Mouse (Mus musculus) midbrain, embryonic 12.5 days (tissue): ENCODE measurements at regions not wholly inside any gene's neighbourhood (a gene's known extent, or its start where the extent isn't known, plus 50 kb on each side); places are given as distances from the start of the nearest gene placed in this dataset.
A peak's percentile ranks its signal among the peaks of the same experiment; 100 is the strongest.
"Not testable (repeated sequence)": the region's sequence is repeated elsewhere in the genome, so short reads cannot be mapped to it uniquely, and the experiment has no call there.

ENCODE experiments used
- ATAC-seq: fragments of 200-750 bp; cut with Nextera tagmentation; 2 replicates; pipeline ENCODE4 v1.8.0; 2017; ENCODE audit warnings: low read depth, moderate TSS enrichment, moderate library complexity; ENCODE audit not compliant: low FRiP score
- H3K27ac ChIP-seq: fragments of 300-500 bp; sonication (generic); replicated peaks from 2 replicates; pipeline ENCODE4 v1.5.1; 2016; ENCODE audit warnings: mild to moderate bottlenecking
- H3K27me3 ChIP-seq: fragments of 300-500 bp; sonication (generic); 2 replicates; pipeline ENCODE4 v1.6.1; 2016; ENCODE audit warnings: mild to moderate bottlenecking
- H3K36me3 ChIP-seq: fragments of 300-500 bp; sonication (generic); 2 replicates; pipeline ENCODE4 v1.6.1; 2016
- H3K4me1 ChIP-seq: fragments of 300-500 bp; sonication (generic); 2 replicates; pipeline ENCODE4 v1.6.1; 2016
- H3K4me2 ChIP-seq: fragments of 300-500 bp; sonication (generic); replicated peaks from 2 replicates; pipeline ENCODE4 v1.6.1; 2016; ENCODE audit warnings: mild to moderate bottlenecking, moderate library complexity
- H3K4me3 ChIP-seq: fragments of 300-500 bp; sonication (generic); 2 replicates; pipeline ENCODE4 v1.5.1; 2016; ENCODE audit warnings: mild to moderate bottlenecking
- H3K9ac ChIP-seq: fragments of 300-500 bp; sonication (generic); replicated peaks from 2 replicates; pipeline ENCODE4 v1.6.1; 2016; ENCODE audit warnings: mild to moderate bottlenecking, moderate library complexity
- H3K9me3 ChIP-seq: fragments of 300-500 bp; sonication (generic); 2 replicates; pipeline ENCODE4 v1.6.1; 2016; ENCODE audit warnings: mild to moderate bottlenecking
- WGBS: fragments of 180-500 bp; shearing (Covaris S2); methylation state at CpG from one replicate; pipeline ENCODE4 v1.1.7; 2016; 5-methylcytosine and 5-hydroxymethylcytosine counted together

- H3K4me2 ChIP-seq = 0 out of 2 replicates have a peak overlapping the region, but pooled peaks have one; percentile 19
- not testable (repeated sequence) for H3K36me3 ChIP-seq, H3K4me1 ChIP-seq, H3K9ac ChIP-seq, H3K27ac ChIP-seq, ATAC-seq, H3K27me3 ChIP-seq, H3K9me3 ChIP-seq
- 58% methylated on average over 14 of the region's 14 CpGs for WGBS
- 0 out of 2 replicates have a peak overlapping the region, but pooled peaks have one; percentile 3 for H3K4me3 ChIP-seq
Measured at GRCm38 (mm10) chrX:50572191-50573095, 144.1 kb upstream of the Olfr1324 start.

DNA sequence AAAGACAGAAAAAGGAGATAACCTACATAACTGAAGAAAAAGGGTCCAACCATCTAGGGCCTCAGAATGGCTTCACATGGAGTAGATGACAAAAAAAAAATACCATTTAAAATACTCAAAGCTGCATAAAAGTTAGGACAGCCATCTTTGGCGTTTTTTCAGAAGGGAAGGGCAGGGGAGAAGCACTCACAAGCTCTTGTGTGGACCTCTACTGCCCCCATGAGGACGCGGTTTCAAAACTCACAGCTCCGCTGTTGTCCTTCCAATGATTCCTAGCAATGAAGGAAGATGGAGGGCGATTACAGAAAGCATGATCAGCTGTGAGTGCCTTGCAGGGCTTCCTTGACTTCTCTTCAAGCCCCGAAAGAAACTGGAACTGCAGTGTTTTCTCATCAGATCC is 140.8 kb upstream of the Olfr1324 start:
- no peaks in the 10 kb centered on the region for H3K27me3 ChIP-seq
- no peak overlapping the region for H3K27ac ChIP-seq
- H3K4me3 ChIP-seq = no peak overlapping the region
- H3K4me2 ChIP-seq = no peak overlapping the region
- no peaks in the 10 kb centered on the region for H3K4me1 ChIP-seq
- peaks cover 12% of the 10 kb centered on the region; the same call in 1 of the 2 replicates for H3K36me3 ChIP-seq
- no peaks in the 10 kb centered on the region for H3K9me3 ChIP-seq
- no peak for ATAC-seq
- WGBS = 77% methylated on average over 6 of the region's 6 CpGs
- H3K9ac ChIP-seq = no peak overlapping the region

DNA sequence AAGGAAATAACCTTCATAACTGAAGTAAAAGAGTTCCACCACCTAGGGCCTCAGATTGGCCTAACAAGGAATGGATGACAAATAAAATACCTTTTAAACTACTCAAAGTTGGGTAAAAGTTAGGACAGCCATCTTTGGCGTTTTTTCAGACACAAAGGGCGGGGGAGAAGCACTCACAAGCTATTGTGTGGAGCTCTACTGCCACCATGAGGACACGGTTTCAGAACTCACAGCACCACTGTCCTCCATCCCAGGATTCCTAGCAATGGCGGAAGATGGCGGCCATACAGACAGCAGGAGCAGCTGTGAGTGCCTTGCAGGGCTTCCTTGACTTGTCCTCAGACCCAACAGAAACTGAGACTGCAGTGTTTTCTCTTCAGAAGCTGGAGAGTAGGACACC is 138.0 kb upstream of the Olfr1324 start:
- no peak overlapping the region for H3K27ac ChIP-seq
- no peaks in the 10 kb centered on the region for H3K4me1 ChIP-seq
- no peaks in the 10 kb centered on the region for H3K9me3 ChIP-seq
- H3K4me3 ChIP-seq = no peak overlapping the region
- WGBS = 63% methylated on average over 5 of the region's 5 CpGs
- no peak overlapping the region for H3K4me2 ChIP-seq
- peaks cover 12% of the 10 kb centered on the region; the same call in 1 of the 2 replicates for H3K36me3 ChIP-seq
- no peaks in the 10 kb centered on the region for H3K27me3 ChIP-seq
- ATAC-seq = 0 out of 2 replicates have a peak, but pooled peaks have one; percentile 23
- no peak overlapping the region for H3K9ac ChIP-seq

DNA sequence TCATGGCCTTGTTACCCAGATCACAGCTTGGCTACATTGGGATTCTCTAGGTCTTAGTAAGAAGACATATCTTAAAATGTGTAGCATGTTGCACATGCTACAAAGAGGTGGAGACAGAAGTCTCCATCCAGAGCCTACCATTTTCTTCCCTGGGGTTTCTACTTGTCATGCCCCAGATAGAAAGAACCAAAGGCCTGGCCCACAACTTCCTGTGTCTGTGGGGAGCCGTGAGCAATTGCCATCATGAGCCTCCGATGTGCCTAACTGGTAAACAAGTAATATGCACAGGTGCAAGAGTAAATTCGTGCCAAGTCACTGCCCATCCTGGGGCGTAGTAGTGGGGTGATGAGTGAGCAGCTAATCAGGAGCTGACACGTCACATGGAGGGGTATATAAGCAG is 136.7 kb upstream of the Olfr1324 start:
- peaks cover 12% of the 10 kb centered on the region; the same call in 1 of the 2 replicates for H3K36me3 ChIP-seq
- H3K4me2 ChIP-seq, H3K4me3 ChIP-seq, H3K27ac ChIP-seq, H3K4me1 ChIP-seq, H3K27me3 ChIP-seq, H3K9ac ChIP-seq, ATAC-seq, H3K9me3 ChIP-seq: not testable (repeated sequence)
- WGBS = 93% methylated on average over 5 of the region's 5 CpGs

GRCm38 (mm10) chrX:50560915-50561314 is 132.6 kb upstream of the Olfr1324 start:
- no peaks in the 10 kb centered on the region for H3K27me3 ChIP-seq
- no peak overlapping the region for H3K9ac ChIP-seq
- 59% methylated on average over 2 of the region's 2 CpGs for WGBS
- no peaks in the 10 kb centered on the region for H3K4me1 ChIP-seq
- H3K27ac ChIP-seq = no peak overlapping the region
- H3K4me2 ChIP-seq = no peak overlapping the region
- no peaks in the 10 kb centered on the region for H3K9me3 ChIP-seq
- ATAC-seq = no peak
- no peaks in the 10 kb centered on the region; the same call in 1 of the 2 replicates for H3K36me3 ChIP-seq
- H3K4me3 ChIP-seq = no peak overlapping the region

DNA sequence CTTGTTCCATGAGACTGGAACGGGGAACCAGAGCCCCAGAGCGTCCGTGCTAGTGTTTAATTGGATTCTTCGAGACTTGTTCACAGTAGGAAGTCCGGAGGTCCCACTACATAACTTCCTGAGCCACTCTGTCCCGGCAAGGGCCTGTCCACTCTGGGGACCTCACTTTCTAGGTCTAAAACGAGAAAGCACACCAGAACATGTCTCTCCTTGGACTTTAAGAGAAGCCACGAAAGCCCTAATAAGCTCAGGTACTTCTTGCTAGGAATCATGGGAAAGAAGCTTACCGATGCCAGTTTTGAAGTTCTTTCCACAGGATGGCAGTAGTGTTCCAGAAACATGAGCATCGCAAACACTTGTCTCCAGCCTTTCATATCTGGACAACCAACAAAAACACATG is 122.0 kb upstream of the Olfr1324 start:
- H3K9me3 ChIP-seq = no peaks in the 10 kb centered on the region
- H3K27ac ChIP-seq = no peak overlapping the region
- H3K27me3 ChIP-seq = no peaks in the 10 kb centered on the region
- ATAC-seq = no peak
- H3K4me2 ChIP-seq = peak overlapping the region; percentile 37
- H3K4me3 ChIP-seq = peak overlapping the region; percentile 31
- H3K9ac ChIP-seq = no peak overlapping the region
- 49% methylated on average over 10 of the region's 10 CpGs for WGBS
- no peaks in the 10 kb centered on the region for H3K36me3 ChIP-seq
- H3K4me1 ChIP-seq = no peaks in the 10 kb centered on the region

DNA sequence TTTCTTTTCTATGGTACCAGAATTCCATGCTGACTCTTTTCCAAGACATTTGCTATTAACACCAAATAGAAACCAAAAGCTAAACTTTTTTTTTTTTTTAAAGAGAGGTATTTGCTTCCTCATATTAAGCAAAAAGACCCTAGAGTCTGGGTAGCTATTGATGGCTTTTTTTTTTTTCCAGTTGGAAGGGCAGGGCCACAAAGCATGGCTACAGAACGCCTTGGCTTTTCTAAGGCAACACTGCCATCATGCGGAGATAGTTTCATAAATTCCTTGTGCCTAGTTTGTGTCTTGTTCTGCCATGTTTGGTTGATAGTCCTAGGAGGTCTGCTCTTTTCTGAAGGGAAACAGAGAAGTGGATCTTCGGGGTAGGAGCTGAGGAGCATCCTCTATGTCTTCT is 121.4 kb upstream of the Olfr1324 start:
- Histone ChIP-seq H3K36me3 (no peaks in the 10 kb centered on the region), H3K27ac (no peak overlapping the region), H3K9me3 (no peaks in the 10 kb centered on the region), H3K4me3 (peak overlapping the region; percentile 31), H3K4me1 (no peaks in the 10 kb centered on the region), H3K27me3 (no peaks in the 10 kb centered on the region), H3K4me2 (peak overlapping the region; percentile 37), H3K9ac (no peak overlapping the region)
- 48% methylated on average over 3 of the region's 3 CpGs for WGBS
- no peak for ATAC-seq

- H3K9ac ChIP-seq, H3K27me3 ChIP-seq, H3K36me3 ChIP-seq, ATAC-seq, H3K9me3 ChIP-seq, H3K4me1 ChIP-seq, H3K27ac ChIP-seq: not testable (repeated sequence)
- Histone ChIP-seq H3K4me3 (peak overlapping the region; percentile 39), H3K4me2 (peak overlapping the region; percentile 28)
- WGBS = 64% methylated on average over 4 of the region's 4 CpGs
Measured at GRCm38 (mm10) chrX:50537785-50538159, 109.5 kb upstream of the Olfr1324 start.

GRCm38 (mm10) chrX:50537122-50537784 is 109.0 kb upstream of the Olfr1324 start:
- ATAC-seq = peak; percentile 54
- Histone ChIP-seq H3K9me3 (no peaks in the 10 kb centered on the region), H3K9ac (no peak overlapping the region), H3K27ac (no peak overlapping the region), H3K27me3 (no peaks in the 10 kb centered on the region), H3K4me3 (peak overlapping the region; percentile 39), H3K4me2 (peak overlapping the region; percentile 34), H3K36me3 (no peaks in the 10 kb centered on the region), H3K4me1 (no peaks in the 10 kb centered on the region)
- 65% methylated on average over 19 of the region's 19 CpGs for WGBS

GRCm38 (mm10) chrX:50504047-50504446 is 75.7 kb upstream of the Olfr1324 start:
- H3K27me3 ChIP-seq = no peaks in the 10 kb centered on the region
- H3K4me2 ChIP-seq = no peak overlapping the region
- no peaks in the 10 kb centered on the region for H3K9me3 ChIP-seq
- 23% methylated on average over 3 of the region's 3 CpGs for WGBS
- H3K36me3 ChIP-seq = no peaks in the 10 kb centered on the region
- H3K9ac ChIP-seq = no peak overlapping the region
- no peaks in the 10 kb centered on the region for H3K4me1 ChIP-seq
- H3K4me3 ChIP-seq = no peak overlapping the region
- no peak for ATAC-seq
- no peak overlapping the region for H3K27ac ChIP-seq

DNA sequence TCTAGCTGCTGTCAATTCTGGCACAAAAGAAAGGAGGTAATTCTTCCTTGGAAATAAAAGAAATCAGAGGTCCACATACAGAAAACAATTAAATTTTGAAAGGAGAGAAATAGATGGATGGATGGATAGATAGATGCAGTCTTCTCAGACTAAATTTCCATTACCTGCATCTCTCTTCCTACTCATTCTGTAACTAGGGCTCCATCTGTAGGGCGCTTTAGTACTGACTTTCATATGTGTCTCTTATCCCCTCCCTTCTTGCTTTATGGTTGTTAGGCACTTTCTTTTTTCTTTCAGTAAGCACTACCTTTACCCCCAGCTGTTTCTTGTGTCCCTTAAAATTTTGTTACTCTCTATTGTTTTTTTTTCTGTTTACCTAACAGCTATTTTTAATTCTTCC is 72.9 kb upstream of the Olfr1324 start:
- Histone ChIP-seq H3K4me3 (no peak overlapping the region), H3K27ac (no peak overlapping the region), H3K36me3 (no peaks in the 10 kb centered on the region), H3K4me2 (no peak overlapping the region), H3K4me1 (no peaks in the 10 kb centered on the region), H3K27me3 (no peaks in the 10 kb centered on the region), H3K9me3 (no peaks in the 10 kb centered on the region), H3K9ac (no peak overlapping the region)
- 38% methylated on average over 1 of the region's 1 CpGs for WGBS
- ATAC-seq = no peak

GRCm38 (mm10) chrX:50490477-50490967 is 62.2 kb upstream of the Olfr1324 start:
- 86% methylated on average over 9 of the region's 9 CpGs for WGBS
- H3K27ac ChIP-seq, ATAC-seq, H3K36me3 ChIP-seq, H3K4me1 ChIP-seq, H3K9me3 ChIP-seq, H3K9ac ChIP-seq, H3K4me3 ChIP-seq, H3K4me2 ChIP-seq, H3K27me3 ChIP-seq: not testable (repeated sequence)
